Mouse (Mus musculus): ENCODE data around the gene Grhl3.
A peak's percentile ranks its signal among the peaks of the same experiment; 100 is the strongest.

The Grhl3 gene

DNA sequence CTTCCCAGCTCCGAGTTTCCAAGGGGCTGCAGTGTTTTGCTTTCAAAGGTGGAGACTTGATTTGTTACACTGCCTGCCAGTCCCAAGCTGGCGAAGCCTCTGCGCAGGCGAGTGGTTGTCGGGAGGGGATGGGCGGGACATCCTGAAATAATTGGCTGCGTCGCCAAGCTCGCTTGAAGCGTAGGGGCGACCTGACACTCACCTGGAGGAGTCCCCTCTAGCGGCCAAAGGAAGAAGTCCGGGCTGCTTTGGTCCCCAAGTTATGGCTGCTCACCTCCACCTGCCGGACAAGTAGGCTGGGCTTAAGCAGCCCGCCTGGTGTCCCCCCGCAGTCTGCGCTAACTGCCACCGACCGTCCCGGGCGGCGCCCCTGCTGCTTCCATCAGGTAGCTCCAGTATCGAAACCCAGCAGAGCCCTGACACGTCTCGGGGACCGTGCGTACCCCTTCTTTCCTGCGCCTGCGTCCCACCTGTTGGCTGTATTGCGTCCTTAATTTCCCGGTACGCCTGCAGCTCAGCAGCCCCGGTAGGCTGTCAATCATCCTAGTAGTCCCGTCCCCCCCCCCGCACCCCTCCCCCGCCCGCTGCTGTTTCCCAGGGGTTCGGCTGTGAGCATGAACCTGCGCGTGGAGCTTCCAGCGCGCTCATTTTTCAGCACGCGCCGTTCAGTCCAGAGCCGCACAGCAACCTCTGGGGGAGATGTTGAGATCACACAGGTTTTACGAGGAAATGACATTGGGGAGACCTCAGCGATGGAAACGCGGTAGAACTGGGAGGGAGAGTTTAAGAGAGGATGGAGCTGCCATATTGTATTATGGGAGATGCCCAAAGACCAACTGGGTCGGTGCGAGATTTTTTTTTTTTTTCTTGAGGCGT is 78.7 kb downstream of the Grhl3 start, which contains the start of the genes Stpg1 and Nipal3:
TSS of gene Stpg1 (plus strand) at position 270 of the 876 bp plus-strand sequence.
TSS of gene Nipal3 (minus strand) at position 518 of the 876 bp plus-strand sequence.
- DNase-seq (ENCODE audit: low read depth, low spot score) = peak; percentile 87

DNA sequence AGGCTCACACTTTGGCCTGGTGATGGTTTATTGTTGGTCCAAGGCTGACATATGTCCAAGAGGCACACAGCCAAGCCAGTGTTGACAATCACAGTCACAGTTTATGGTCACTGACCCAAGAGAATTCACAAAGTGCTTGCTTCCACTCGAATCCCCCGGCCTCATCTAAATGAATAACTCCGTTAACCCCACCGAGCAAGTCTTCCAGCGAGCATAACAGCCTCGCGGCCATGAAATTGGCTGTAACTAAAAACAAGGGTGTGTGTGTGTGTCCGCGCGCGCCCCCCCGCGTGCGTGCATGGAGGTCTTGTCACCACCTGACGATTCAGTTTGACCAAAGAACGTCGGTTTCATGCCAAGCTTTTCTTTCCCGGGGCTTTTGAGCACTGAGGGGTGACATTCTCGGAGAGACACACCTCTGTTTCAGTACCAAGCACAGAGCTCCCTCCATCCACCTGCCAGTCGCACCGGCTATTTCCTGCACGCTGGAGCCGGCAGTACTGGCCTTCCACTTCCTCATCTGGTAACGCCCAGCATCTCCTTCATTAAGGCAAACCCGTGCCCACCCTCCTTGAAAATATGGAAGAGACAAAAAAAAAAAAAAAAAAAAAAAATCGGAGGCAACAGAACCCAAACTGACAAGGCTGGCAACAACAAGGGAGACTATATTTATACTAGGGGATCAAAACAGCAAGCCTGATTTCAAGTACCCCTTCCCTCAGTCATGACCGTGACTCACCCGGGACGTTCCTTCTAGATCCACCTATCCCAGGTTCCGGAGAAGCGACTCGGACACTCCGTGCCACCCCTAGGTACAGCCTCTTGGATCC is 79.5 kb downstream of the Grhl3 start:
- no peak for DNase-seq (ENCODE audit: low read depth, low spot score)

GRCm38 (mm10) chr4:135493271-135493670 is 80.2 kb downstream of the Grhl3 start:
- DNase-seq (ENCODE audit: low read depth, low spot score) = no peak
